In genomic region chr16:92822676-92823075, GRCm38 (mm10) we compare ENCODE assay signal across 12 mouse cellular contexts. TPM values are rescaled to one million over a fixed set of nuclear protein-coding genes. Genes with fewer than 3 reads are reported as not detected.
DNase-seq lines count a peak whose midpoint lies in the region; ATAC-seq lines count a peak whose summit lies in the region.
"Had no signal": no experiment of that assay in that cellular context is flagged by ENCODE, and none has a peak within 500 bp of the region (broad histone marks: within the 10 kb centered on the region; RNA-seq: fewer than 3 reads in every experiment).

No protein-coding gene starts in this region.

- no peak overlapping the region for H3K4me3 ChIP-seq in heart, embryonic 15.5 days
- peak overlapping the region; percentile 73 for H3K4me3 ChIP-seq in liver, embryonic 15.5 days (replicated peaks)
- H3K4me3 ChIP-seq: midbrain, embryonic 15.5 days; stomach, embryonic 15.5 days had no signal

- DNase-seq in heart, postnatal 25 days (ENCODE audit: low spot score): no peak
- DNase-seq in 3T3-L1 (ENCODE audit: low read depth, low spot score): peak; percentile 25
- DNase-seq in NIH3T3 (ENCODE audit: low read depth): peak; percentile 22
- no peak for DNase-seq in adrenal gland, postnatal 25 days
- no peak for DNase-seq in cerebellum, postnatal 25 days
- DNase-seq: cerebellum, adult 9-10 months; lung, postnatal 36 days had no signal

- H3K27ac ChIP-seq in heart, embryonic 15.5 days: no peak overlapping the region
- H3K27ac ChIP-seq in liver, embryonic 15.5 days (replicated peaks): peak overlapping the region; percentile 89
- H3K27ac ChIP-seq: midbrain, embryonic 15.5 days; stomach, embryonic 15.5 days had no signal

- H3K9ac ChIP-seq in heart, embryonic 15.5 days: no peak overlapping the region
- H3K9ac ChIP-seq in liver, embryonic 15.5 days: peak overlapping the region; percentile 47
- H3K9ac ChIP-seq: midbrain, embryonic 15.5 days; stomach, embryonic 15.5 days had no signal

- peak overlapping the region; percentile 12; the same call in 1 of the 2 replicates for H3K4me2 ChIP-seq in heart, embryonic 15.5 days
- peak overlapping the region; percentile 78 for H3K4me2 ChIP-seq in liver, embryonic 15.5 days
- H3K4me2 ChIP-seq: midbrain, embryonic 15.5 days; stomach, embryonic 15.5 days had no signal

- no peaks in the 10 kb centered on the region for H3K9me3 ChIP-seq in heart, embryonic 15.5 days (replicated peaks)
- H3K9me3 ChIP-seq in liver, embryonic 15.5 days (replicated peaks): no peaks in the 10 kb centered on the region
- H3K9me3 ChIP-seq: midbrain, embryonic 15.5 days; stomach, embryonic 15.5 days had no signal

- peaks cover 69% of the 10 kb centered on the region for H3K27me3 ChIP-seq in heart, embryonic 15.5 days
- H3K27me3 ChIP-seq in liver, embryonic 15.5 days: no peaks in the 10 kb centered on the region
- H3K27me3 ChIP-seq: CH12.LX; midbrain, embryonic 15.5 days; stomach, embryonic 15.5 days had no signal

- no peak for ATAC-seq in heart, embryonic 15.5 days (replicated peaks; ENCODE audit: insufficient number of reproducible peaks, insufficient read depth, low FRiP score, low read depth)
- no peak for ATAC-seq in liver, embryonic 15.5 days (ENCODE audit: insufficient read depth)
- ATAC-seq: midbrain, embryonic 15.5 days had no signal

- 70% methylated on average over 12 of the region's 12 CpGs for WGBS in heart, embryonic 15.5 days
- 64% methylated on average over 12 of the region's 12 CpGs for WGBS in liver, embryonic 15.5 days (ENCODE audit: insufficient replicate concordance)

- intact Hi-C loops in heart, postnatal 25 days (cut with DNase I): loop anchor here (10.0 kb wide), 1 partner anchor 632 kb away; no protein-coding TSS in a partner anchor

- H3K36me3 ChIP-seq in heart, embryonic 15.5 days: no peaks in the 10 kb centered on the region
- H3K36me3 ChIP-seq in liver, embryonic 15.5 days (replicated peaks): no peaks in the 10 kb centered on the region; the same call in 1 of the 2 replicates
- H3K36me3 ChIP-seq: midbrain, embryonic 15.5 days; stomach, embryonic 15.5 days had no signal

- H3K4me1 ChIP-seq in heart, embryonic 15.5 days (replicated peaks): peaks cover 16% of the 10 kb centered on the region
- peaks cover 86% of the 10 kb centered on the region for H3K4me1 ChIP-seq in liver, embryonic 15.5 days (replicated peaks)

RNA-seq across cellular contexts. Expression of gene Runx1, which starts 3.3 kb away (rescaled TPM):
- polyA plus RNA-seq in heart, embryonic 15.5 days (2015; fragmentation: Nextera tagmentation; extraction: Ambion mirVana): 1.7 and 8.8 TPM in 2 replicates
- total RNA-seq in heart, postnatal 25 days (2021): 1 to 10 TPM; 2.0 to 2.1 TPM
- 5.6 and 6.0 TPM in 2 replicates for polyA plus RNA-seq in liver, embryonic 15.5 days (2015; fragmentation: Nextera tagmentation; extraction: Ambion mirVana)
- total RNA-seq in adrenal gland, postnatal 25 days (2021): 3.7 and 5.6 TPM in 2 replicates

Comparison
In these comparisons a context has a peak if more than half of its experiments do, and no peak if none do; other contexts are left out.
1. DNase-seq: peak in 3T3-L1 (single experiment) and NIH3T3 (single experiment); none in heart, postnatal 25 days (single experiment), adrenal gland, postnatal 25 days (single experiment) and cerebellum, postnatal 25 days (0 of 2).